Mouse (Mus musculus): Measurements from ENCODE around the gene Dld.

Dld gene

DNA sequence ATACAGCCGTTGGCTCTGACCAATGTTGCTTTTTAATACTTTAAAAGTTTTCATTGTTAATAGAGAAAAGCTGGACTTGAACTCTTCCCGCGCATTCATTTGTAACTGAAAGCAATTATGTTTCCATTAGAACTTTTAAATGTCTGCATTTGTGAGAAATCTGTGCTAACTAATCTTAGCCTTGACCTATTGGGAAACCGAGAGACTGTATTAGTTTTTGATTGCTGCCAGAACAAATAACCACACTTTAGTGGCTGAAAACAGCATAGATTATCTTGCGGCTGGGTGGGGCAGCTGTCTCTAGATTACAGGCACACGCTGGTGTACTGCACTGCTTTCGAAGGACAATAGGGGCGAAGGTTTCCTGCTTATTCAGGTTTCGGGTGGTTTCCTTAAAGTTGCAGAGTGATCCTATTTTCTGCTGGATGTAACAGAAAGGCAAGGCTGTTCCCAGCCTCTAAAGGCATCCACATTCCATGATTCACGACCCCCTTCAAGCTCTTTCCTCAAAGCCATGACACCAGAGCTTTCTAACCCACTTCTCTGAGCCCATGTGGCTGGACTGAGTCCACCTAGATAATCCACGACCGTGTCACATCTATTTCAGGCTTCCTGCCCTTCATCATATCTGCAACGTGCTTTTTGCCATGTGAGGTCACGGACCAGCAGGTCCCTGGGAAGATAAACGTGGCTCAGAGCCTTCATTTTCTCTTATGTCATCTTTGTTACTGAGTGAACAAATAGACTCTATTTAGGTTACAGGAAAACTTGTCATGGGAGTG, 57.7 kb downstream of the Dld start:
- no peak for DNase-seq (ENCODE audit: low spot score)

DNA sequence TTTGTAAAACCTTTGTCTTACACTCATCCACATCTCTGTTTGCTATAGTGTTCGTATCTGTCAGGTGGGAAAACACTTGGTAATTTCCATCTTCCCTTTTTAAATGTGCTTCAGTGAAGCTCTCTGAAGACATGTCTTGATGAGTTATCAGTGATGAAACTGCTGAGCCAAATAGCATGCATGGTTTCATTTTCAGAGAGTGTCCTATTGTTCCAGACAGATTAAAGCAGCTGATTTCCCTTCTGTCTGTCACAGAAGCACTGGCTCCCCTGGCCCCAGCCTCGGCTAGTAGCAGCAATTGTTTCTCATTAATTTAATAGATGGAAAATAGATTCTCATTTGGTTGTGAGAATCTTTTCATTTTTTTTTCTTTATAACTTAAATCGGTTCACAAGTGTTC, 60.3 kb downstream of the Dld start:
- DNase-seq (ENCODE audit: low spot score) = no peak

DNA sequence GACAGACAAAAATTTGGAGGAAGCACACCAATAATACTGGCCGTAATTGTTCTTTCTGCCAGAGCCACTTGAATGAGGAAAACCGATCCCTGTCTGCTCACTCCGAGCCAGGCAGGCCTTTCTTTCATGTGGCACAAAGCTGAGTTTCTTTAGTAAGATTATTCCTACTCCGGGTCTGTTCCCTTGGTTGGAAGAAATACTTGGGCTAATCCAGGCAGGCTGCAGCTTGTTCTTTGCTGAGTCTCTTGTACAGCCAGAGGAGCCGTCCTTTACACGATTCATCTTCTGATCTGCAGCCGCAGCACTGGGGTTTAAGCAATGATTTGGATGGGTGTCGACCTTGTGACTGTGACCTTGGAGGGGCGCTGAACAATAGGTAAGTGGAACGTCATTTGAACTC, 62.2 kb downstream of the Dld start:
- DNase-seq (ENCODE audit: low spot score) = no peak

DNA sequence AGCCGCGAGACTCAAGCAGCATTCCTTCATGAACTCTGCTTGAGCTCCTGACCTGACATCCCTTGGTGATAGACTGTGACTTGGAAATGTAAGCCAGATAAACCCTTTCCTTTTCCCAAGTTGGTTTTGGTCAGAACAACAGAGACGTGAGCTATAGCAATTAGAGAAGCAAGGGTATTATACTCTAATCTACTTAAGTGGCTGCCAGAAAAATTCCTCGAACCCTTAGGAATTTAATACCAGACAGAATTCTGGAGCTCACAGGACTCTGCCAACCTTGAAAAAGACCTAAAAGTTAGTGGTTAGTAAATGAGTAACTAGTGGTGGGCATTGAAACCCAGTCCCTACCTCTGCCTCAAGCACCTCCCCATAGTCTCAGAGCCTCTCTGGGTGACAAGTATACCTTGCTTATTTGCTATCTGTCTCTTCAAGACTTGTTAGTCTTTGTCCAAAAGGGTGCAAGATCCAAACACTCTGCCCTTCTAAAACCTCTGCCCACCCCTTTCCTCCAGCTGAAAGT, 67.6 kb downstream of the Dld start:
- no peak for DNase-seq (ENCODE audit: low spot score)

DNA sequence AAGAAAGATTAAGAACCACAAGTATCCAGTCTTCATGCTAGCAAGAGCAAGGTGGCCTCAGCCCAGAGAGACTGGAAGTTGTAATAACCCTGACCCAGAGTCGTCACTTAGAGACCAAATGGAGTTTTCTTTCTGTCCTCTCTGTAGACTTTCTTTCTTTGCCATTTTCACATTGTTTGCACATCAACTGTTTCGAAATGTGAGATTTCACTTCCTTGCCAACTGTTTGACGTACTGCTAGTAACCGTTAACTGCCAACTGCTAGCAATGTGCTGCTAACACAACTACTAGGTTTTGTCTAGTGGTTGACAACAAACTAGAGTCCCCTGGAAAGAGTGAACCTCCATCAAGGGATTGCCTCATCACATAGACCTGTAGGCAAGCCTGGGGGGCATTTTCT, 68.1 kb downstream of the Dld start:
- DNase-seq (ENCODE audit: low spot score) = no peak

DNA sequence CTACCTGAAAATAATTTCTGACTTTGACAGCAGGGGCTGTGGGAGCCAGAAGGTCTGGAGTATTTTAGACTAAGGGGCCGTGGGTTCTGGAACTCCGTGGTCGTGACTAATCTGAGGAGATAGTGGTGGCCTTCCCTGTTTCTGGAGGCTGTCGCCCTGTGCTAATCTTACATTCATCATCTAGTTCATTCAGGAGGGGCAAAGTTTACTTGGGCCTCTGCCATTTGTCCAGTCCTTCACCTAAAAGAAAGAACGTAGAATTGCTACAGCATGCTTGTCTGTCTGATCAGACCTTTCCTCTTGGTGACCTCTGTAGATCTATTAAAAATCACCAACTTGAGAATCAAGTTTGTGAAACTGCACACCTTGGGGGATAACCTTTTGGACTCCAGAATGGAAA, 69.0 kb downstream of the Dld start:
- no peak for DNase-seq (ENCODE audit: low spot score)

All from urinary bladder, postnatal 25 days (tissue).